Mouse (Mus musculus) CH12.LX (cell line): ENCODE results near the gene Mob1a.

Source experiments
- CTCF ChIP-seq, 2 experiments: IDR thresholded peaks in 1 of 2; conservative IDR thresholded peaks in 1 of 2; 2 replicates each; pipeline ENCODE4 v1.5.1; 2011 to 2012; ENCODE audit warnings: low read depth in 2 of 2, low read length in 2 of 2, improper control_type of control experiment in 1 of 2, inconsistent platforms in 1 of 2, mild to moderate bottlenecking in 1 of 2, moderate library complexity in 1 of 2
- EP300 ChIP-seq: IDR thresholded peaks from 2 replicates; pipeline ENCODE4 v1.6.1; 2011; ENCODE audit warnings: low read length, improper control_type of control experiment
- MAFK ChIP-seq: IDR thresholded peaks from 2 replicates; pipeline ENCODE4 v1.6.1; 2011; ENCODE audit warnings: low read length, improper control_type of control experiment; ENCODE audit not compliant: insufficient replicate concordance
- POLR2A ChIP-seq: IDR thresholded peaks from 2 replicates; pipeline ENCODE4 v1.6.1; 2011; ENCODE audit warnings: low read depth, mild to moderate bottlenecking, improper control_type of control experiment, low read length
- POLR2AphosphoS2 ChIP-seq: IDR thresholded peaks from 2 replicates; pipeline ENCODE4 v1.6.1; 2011; ENCODE audit warnings: low read depth, low read length, improper control_type of control experiment
- TBP ChIP-seq: conservative IDR thresholded peaks from 2 replicates; pipeline ENCODE4 v1.6.1; 2011; ENCODE audit warnings: low read depth, low read length, improper control_type of control experiment
- USF1 ChIP-seq: IDR thresholded peaks from 2 replicates; pipeline ENCODE4 v1.6.1; 2014; ENCODE audit warnings: low read depth, mild to moderate bottlenecking, inconsistent platforms, low read length, improper control_type of control experiment
- ZC3H11A ChIP-seq: IDR thresholded peaks from 2 replicates; pipeline ENCODE4 v1.6.1; 2012; ENCODE audit warnings: low read depth, mild to moderate bottlenecking, inconsistent platforms, low read length, improper control_type of control experiment
- ZNF384 ChIP-seq: IDR thresholded peaks from 2 replicates; pipeline ENCODE4 v1.6.1; 2012; ENCODE audit warnings: low read depth, low read length, improper control_type of control experiment, inconsistent platforms

DNA sequence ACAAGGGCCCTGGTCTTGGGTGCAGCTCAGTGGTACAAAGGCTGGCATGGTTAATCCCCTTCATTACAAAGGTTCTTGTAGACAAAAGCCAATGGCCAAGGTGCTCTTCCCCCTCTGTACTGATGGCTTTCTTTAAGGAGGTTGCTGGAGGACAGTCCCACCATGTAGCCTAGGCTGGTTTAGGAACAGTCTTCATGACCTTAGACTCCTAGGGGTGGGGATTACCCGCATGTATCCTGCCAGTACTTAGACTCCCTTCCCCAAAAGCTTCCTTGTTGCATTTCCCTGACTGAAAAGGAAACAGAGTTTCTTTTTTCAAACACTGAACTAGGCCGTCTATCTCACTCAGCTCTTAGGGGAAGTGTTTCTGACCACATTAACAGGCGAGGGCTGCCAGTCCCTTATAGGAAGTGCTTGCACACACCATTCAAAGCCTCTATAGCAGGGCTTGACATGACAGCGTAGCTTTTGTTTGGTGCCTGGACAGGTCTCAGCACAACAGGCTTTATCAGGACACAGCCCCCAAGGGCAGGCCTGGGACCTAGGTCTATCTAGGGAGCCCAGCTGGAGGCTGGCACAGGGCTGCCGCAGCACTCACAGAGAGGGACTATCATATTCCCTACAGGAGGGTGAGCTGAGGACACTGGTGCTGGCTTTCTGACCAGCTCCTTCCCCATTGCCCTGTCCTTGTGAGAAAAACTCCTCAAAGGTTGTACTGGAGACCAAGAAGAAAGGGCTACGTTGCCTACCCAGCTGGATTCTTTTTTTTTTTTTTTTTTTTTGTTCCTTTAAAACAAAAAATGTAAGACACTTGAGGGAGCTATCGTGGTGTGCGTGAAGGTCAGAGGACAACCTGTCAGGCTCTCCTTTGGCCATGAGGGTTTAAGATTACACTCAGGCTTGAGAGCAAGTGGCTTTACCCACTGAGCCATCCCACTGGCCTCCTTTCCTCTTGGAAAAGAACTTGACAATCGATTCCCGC, 56.0 kb downstream of the Mob1a start:
- TF ChIP-seq ZNF384 (peak; percentile 58), CTCF (conservative IDR thresholded peaks at IDR 0.05 in 1 of 2, IDR thresholded peaks at IDR 0.05 in 1 of 2; ENCODE audit: low read depth in 2 of 2, low read length in 2 of 2) (no peak), EP300 (no peak), ZC3H11A (no peak), USF1 (no peak), TBP (no peak), MAFK (no peak), POLR2AphosphoS2 (no peak), POLR2A (no peak)
